12 mouse cellular contexts compared by ENCODE assay signal in genomic region chr14:45309646-45310045, GRCm38 (mm10). TPM values are rescaled to one million over a fixed set of nuclear protein-coding genes. Genes with fewer than 3 reads are reported as not detected.
A peak's percentile ranks its signal among the peaks of the same experiment; 100 is the strongest.
DNase-seq lines count a peak whose midpoint lies in the region; ATAC-seq and TF ChIP-seq lines count a peak whose summit lies in the region.
"Had no signal": no experiment of that assay in that cellular context is flagged by ENCODE, and none has a peak within 500 bp of the region (broad histone marks: within the 10 kb centered on the region; RNA-seq: fewer than 3 reads in every experiment).

No protein-coding gene starts in this region.

- no peaks in the 10 kb centered on the region for H3K36me3 ChIP-seq in kidney, adult 2 months (ENCODE audit: control insufficient read depth, insufficient read depth, low read length)
- H3K36me3 ChIP-seq in kidney, embryonic 16.5 days (ENCODE audit: insufficient read depth, low read length), result 0 out of 2 replicates have a peak, but pooled peaks cover 7% of the 10 kb centered on the region
- H3K36me3 ChIP-seq in myocyte (ENCODE audit: control insufficient read depth, insufficient read depth), result peaks cover 13% of the 10 kb centered on the region

- 83% methylated on average over 13 of the region's 13 CpGs for WGBS in kidney, adult 2 months
- WGBS in kidney, embryonic 16.5 days, result 88% methylated on average over 13 of the region's 13 CpGs

- H3ac ChIP-seq in myocyte (ENCODE audit: control insufficient read depth, insufficient read length), result no peak overlapping the region

- H3K27ac ChIP-seq in kidney, adult 2 months (ENCODE audit: insufficient read depth, low read depth, low read length), result no peak overlapping the region
- H3K27ac ChIP-seq in kidney, embryonic 16.5 days (ENCODE audit: low read length), result no peak overlapping the region
- H3K27ac ChIP-seq: heart, embryonic 13.5 days; layer of hippocampus, adult 2 months; liver, embryonic 14.5 days had no signal

- no peak for TF ChIP-seq POLR2A in kidney, adult 2 months (IDR thresholded peaks at IDR 0.05; ENCODE audit: low read depth, low read length)
- peak; percentile 33 for TF ChIP-seq POLR2A in myocyte (IDR thresholded peaks at IDR 0.05; ENCODE audit: insufficient read length, low read depth)

- DNase-seq in adrenal gland, postnatal 14 days, result peak; percentile 66
- no peak for DNase-seq in adrenal gland, adult 18-20 months (ENCODE audit: low spot score in 2 of 2)
- peak; percentile 20 for DNase-seq in kidney, adult 2 months
- DNase-seq in ovary, postnatal 36 days (ENCODE audit: low spot score), result peak; percentile 8
- no peak for DNase-seq in ovary, postnatal 10 days (ENCODE audit: low spot score)
- no peak for DNase-seq in embryo, embryonic 10 days (ENCODE audit: low spot score)
- DNase-seq: thymus, postnatal 36 days had no signal

- no peaks in the 10 kb centered on the region for H3K4me1 ChIP-seq in kidney, adult 2 months (ENCODE audit: control insufficient read depth, insufficient read depth, low read length)
- no peaks in the 10 kb centered on the region for H3K4me1 ChIP-seq in kidney, embryonic 16.5 days (ENCODE audit: insufficient read depth, low read length)

- no peaks in the 10 kb centered on the region for H3K9me3 ChIP-seq in kidney, embryonic 16.5 days (ENCODE audit: low read length)
- H3K9me3 ChIP-seq: heart, embryonic 13.5 days had no signal

- no peak for ATAC-seq in kidney, embryonic 16.5 days (ENCODE audit: low FRiP score, low TSS enrichment)

- no peak overlapping the region for H3K9ac ChIP-seq in kidney, embryonic 16.5 days (replicated peaks; ENCODE audit: low read length)
- H3K9ac ChIP-seq: heart, embryonic 13.5 days; liver, embryonic 14.5 days had no signal

- no peak overlapping the region for H3K4me2 ChIP-seq in kidney, embryonic 16.5 days (replicated peaks; ENCODE audit: low read depth, low read length)
- no peak overlapping the region for H3K4me2 ChIP-seq in myocyte (ENCODE audit: low read depth)
- H3K4me2 ChIP-seq: heart, embryonic 13.5 days had no signal

- H3K4me3 ChIP-seq in kidney, adult 2 months (ENCODE audit: insufficient read depth, low read depth, low read length), result no peak overlapping the region
- no peak overlapping the region for H3K4me3 ChIP-seq in kidney, embryonic 16.5 days (ENCODE audit: low read length)
- H3K4me3 ChIP-seq in myocyte, result no peak overlapping the region
- H3K4me3 ChIP-seq: heart, embryonic 13.5 days; layer of hippocampus, adult 2 months had no signal

- H3K79me2 ChIP-seq in myocyte (ENCODE audit: control insufficient read depth, insufficient read depth), result peaks cover 85% of the 10 kb centered on the region

- TF ChIP-seq CTCF in kidney, adult 2 months (conservative IDR thresholded peaks at IDR 0.05; ENCODE audit: insufficient read depth, insufficient read length, low read depth, low read length), result no peak

- H3K27me3 ChIP-seq in kidney, adult 2 months (replicated peaks; ENCODE audit: control insufficient read depth, insufficient read depth, low read length), result no peaks in the 10 kb centered on the region
- H3K27me3 ChIP-seq in kidney, embryonic 16.5 days (ENCODE audit: insufficient read depth, low read length), result no peaks in the 10 kb centered on the region
- H3K27me3 ChIP-seq in myocyte (ENCODE audit: control insufficient read depth, insufficient read depth, insufficient read length), result no peaks in the 10 kb centered on the region
- H3K27me3 ChIP-seq: heart, embryonic 13.5 days had no signal

TF ChIP-seq in myocyte, 11 proteins besides CTCF, POLR2A, EP300 and RAD21:
- TF ChIP-seq MAX (IDR thresholded peaks at IDR 0.05; ENCODE audit: low read depth) (no peak), POLR2AphosphoS2 (IDR thresholded peaks at IDR 0.05; ENCODE audit: insufficient read length, low read depth) (peak; percentile 85)

RNA-seq across cellular contexts. Expression of gene Ero1l, which starts 8.9 kb away (rescaled TPM):
- 33.7 and 37.0 TPM in 2 replicates for total RNA-seq in adrenal gland, postnatal 14 days (2021)
- 10 to 100 TPM; 34.6 to 46.5 TPM for total RNA-seq in adrenal gland, adult 18-20 months (2021)
- polyA plus RNA-seq in kidney, adult 2 months (2012; rRNA removed), result 6.4 and 9.4 TPM in 2 replicates
- 33.7 and 35.5 TPM in 2 replicates for polyA plus RNA-seq in kidney, embryonic 16.5 days (2015; fragmentation: Nextera tagmentation; extraction: Ambion mirVana)
- polyA plus RNA-seq in myocyte (2012; fragmentation: generic; extraction: Trizol), result 43.5 TPM

RNA-seq across cellular contexts. Expression of gene Psmc6, which starts 19.9 kb away (rescaled TPM):
- total RNA-seq in adrenal gland, postnatal 14 days (2021), result 114 and 121 TPM in 2 replicates
- total RNA-seq in adrenal gland, adult 18-20 months (2021), result 100 to 1,000 TPM; 125 to 126 TPM
- polyA plus RNA-seq in kidney, adult 2 months (2012; rRNA removed), result 23.8 and 45.5 TPM in 2 replicates
- 151 and 154 TPM in 2 replicates for polyA plus RNA-seq in kidney, embryonic 16.5 days (2015; fragmentation: Nextera tagmentation; extraction: Ambion mirVana)
- polyA plus RNA-seq in myocyte (2012; fragmentation: generic; extraction: Trizol), result 72.7 TPM

RNA-seq across cellular contexts. Expression of gene Styx, which starts 41.2 kb away (rescaled TPM):
- 28.5 and 32.3 TPM in 2 replicates for total RNA-seq in adrenal gland, postnatal 14 days (2021)
- 10 to 100 TPM; 22.4 to 23.4 TPM for total RNA-seq in adrenal gland, adult 18-20 months (2021)
- 3.0 and 8.5 TPM in 2 replicates for polyA plus RNA-seq in kidney, adult 2 months (2012; rRNA removed)
- polyA plus RNA-seq in kidney, embryonic 16.5 days (2015; fragmentation: Nextera tagmentation; extraction: Ambion mirVana), result 56.3 and 67.1 TPM in 2 replicates
- polyA plus RNA-seq in myocyte (2012; fragmentation: generic; extraction: Trizol), result 6.3 TPM

Comparison
In these comparisons a context has a peak if more than half of its experiments do, and no peak if none do; other contexts are left out.
1. DNase-seq: peak in adrenal gland, postnatal 14 days (single experiment), kidney, adult 2 months (single experiment) and ovary, postnatal 36 days (single experiment); none in adrenal gland, adult 18-20 months (0 of 2), ovary, postnatal 10 days (single experiment) and embryo, embryonic 10 days (single experiment).